Mouse (Mus musculus): ENCODE data around the gene Hoxc4.

Gene Hoxc4

DNA sequence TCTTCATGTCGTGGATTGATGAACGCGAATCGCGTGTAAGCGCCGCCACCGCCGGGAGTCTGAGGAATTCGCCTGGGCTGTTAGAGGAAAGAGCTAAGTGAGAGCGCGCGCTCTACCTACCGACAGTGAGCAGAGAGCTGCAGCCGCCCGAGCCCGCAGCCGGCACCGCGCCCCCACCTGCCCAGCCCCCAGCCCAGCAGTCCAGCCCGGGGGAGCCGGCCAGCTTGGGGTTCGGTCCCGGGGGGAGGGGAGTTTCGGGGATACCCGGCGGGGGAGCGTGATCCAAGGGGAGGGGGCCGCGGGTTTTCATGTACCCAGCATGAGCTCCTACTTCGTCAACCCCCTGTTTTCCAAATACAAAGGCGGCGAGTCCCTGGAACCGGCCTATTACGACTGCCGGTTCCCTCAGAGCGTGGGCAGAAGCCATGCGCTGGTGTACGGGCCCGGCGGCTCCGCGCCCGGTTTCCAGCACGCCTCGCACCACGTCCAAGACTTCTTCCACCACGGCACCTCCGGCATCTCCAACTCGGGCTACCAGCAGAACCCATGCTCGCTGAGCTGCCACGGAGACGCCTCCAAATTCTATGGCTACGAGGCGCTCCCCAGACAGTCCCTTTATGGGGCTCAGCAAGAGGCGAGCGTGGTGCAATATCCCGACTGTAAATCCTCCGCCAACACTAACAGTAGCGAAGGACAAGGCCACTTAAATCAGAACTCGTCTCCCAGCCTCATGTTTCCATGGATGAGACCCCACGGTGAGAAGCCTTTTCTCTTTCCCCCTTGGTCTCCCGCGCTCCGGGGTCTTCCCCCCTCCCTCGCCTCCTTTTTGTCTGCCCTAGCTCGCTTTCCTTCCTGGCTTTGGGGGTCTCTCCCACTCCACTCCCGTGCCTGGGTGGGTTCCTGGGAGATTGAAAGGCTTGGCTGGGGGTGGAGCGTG, 28.0 kb upstream of the Hoxc4 start, which contains the start of gene Hoxc8:
TSS of gene Hoxc8 (plus strand) at position 147 of the 937 bp plus-strand sequence.
- DNase-seq (ENCODE audit: low spot score) = no peak

- DNase-seq (ENCODE audit: low spot score) = no peak
Observed at GRCm38 (mm10) chr15:102991782-102992181, 27.0 kb upstream of the Hoxc4 start.

GRCm38 (mm10) chr15:102992206-102992605, 26.5 kb upstream of the Hoxc4 start:
- DNase-seq (ENCODE audit: low spot score) = no peak

DNA sequence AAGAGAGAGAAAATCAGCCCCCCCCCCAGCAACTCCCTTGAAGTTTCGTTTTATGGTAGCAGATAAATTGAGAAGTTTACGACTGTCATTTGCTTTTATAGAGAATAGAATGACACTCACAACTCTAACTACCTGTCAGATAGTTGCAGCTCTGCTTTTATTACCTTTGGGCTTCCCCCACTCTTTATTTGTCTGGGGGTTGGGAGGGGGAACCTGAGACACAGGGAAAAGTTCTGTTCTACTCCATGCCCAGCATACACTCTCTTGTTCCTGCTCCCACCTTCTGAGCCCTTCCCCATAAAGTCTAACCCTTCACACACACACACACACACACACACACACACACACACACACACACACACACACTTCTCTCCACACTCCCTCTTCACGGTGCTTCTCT, 25.9 kb upstream of the Hoxc4 start:
- DNase-seq (ENCODE audit: low spot score) = no peak

DNA sequence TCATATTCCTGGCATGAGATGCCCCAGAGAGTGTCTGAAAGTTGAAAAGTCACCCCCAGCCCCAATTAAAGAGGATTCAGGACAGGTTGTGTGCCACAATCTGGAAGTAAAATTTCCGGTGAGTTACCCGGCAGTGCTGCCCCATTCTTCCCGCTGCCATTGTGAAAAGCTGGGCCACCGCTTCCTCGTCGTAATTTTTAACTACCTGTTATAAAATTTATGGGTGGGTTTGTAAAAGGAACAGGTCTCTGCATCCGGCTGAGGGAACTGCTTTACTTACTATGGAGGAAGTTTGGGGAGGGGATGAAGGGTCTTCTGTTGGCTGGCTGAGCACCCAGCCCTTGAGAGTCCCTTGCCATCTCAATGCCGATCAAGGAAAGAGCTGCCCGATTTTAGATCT, 22.2 kb upstream of the Hoxc4 start:
- no peak for DNase-seq (ENCODE audit: low spot score)

DNA sequence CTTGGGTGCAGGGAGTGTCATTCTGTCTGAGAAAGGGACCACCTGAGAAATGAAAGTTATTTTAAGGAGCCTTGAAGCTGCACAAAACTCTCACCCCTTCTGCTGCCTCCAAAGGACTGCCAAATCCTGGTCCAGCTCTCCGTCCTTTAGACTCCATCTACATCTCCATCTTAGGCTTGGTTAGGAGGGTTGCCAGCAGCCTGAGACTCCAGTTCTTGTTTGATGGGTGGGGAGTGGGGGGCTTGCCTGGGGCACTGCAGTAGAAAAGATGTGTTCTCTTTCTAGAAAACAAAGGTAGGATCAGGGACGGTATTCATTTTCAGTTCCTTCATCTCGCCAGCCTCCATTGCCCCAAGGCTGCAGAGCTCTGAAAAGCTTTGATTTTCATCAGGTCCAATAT, 21.3 kb upstream of the Hoxc4 start:
- DNase-seq (ENCODE audit: low spot score) = no peak

GRCm38 (mm10) chr15:102997939-102998355, 20.8 kb upstream of the Hoxc4 start, which contains the start of gene Hoxc6:
Hoxc6 (plus strand) TSS chr15:102998257.
- no peak for DNase-seq (ENCODE audit: low spot score)

GRCm38 (mm10) chr15:102998608-102999182, 20.0 kb upstream of the Hoxc4 start:
- DNase-seq (ENCODE audit: low spot score) = no peak

DNA sequence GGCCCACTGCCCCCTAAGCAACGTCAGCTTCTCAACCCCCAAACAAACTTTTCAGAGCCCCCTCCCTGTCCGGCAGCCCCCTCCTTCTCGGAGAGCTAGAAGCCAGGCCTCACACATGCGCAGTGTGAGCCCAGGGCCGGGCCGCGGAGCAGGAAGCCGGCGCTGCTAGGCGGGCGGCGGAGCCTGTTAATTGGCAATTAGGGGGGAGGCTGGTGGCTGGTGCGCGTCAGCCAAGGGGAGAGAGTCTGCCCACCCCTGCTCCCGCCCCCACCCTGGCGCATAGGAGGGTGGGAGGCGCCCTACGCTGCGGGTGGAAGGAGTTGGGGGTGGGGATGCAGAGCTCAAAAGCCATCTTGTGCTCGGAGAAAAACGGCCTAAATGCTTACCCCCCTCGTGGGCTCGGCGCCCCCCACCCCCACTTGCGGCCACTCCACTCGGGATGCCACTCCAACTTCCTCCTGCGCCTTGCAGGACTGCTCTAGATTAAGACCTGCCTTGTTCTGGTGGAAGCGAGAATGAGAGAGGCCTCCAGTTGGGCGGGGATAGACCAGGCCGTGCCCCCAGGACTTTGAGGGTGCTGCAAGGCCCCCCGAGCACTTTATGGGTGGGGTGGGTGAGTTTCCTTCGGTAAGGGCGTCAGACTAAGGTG, 19.4 kb upstream of the Hoxc4 start:
- DNase-seq (ENCODE audit: low spot score) = no peak

DNA sequence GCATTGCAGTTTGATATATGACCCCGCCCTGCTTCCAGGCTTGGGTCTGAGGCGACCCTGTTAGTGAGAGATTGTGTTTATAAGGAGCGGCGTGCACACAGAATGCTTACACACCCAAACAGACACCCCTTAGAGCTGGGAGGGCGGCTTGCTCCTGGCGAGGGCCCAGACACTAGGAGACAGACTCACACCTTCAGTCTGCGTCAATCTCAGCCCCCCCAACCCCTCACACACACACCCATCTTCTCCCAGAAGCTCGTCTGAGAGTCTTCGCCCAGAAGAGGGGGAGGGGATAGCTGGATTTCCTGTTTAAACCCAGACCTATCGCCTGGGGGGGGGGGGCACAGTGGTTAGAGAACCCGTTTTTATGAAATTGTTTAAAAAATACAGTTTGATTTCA, 18.8 kb upstream of the Hoxc4 start:
- DNase-seq (ENCODE audit: low spot score) = no peak

DNA sequence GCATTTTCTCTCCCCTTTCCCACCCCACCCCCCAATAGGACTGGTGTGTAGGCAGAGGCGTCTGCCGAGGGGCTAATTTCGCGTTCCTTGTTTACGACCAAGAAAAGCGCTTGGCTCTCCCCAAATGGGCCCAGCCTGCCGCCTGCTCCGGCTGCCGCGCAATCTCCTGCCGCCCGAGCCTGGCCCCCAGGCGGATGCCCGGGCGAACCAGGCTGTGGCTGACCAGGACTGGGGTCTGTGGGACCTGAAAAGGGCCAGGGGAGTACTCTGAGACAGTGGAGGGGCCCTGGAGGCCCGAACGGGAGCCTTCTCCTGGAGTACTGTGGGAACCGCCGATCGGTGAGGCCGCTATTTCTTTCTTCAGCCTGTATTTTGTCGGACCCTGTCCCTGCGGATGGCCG, 18.2 kb upstream of the Hoxc4 start:
- DNase-seq (ENCODE audit: low spot score) = no peak

- no peak for DNase-seq (ENCODE audit: low spot score)
Observed at GRCm38 (mm10) chr15:103001370-103001769, 17.4 kb upstream of the Hoxc4 start.

- no peak for DNase-seq (ENCODE audit: low spot score)
Observed at GRCm38 (mm10) chr15:103002156-103002555, 16.6 kb upstream of the Hoxc4 start.

- DNase-seq (ENCODE audit: low spot score) = no peak
Observed at GRCm38 (mm10) chr15:103002821-103003448, 15.8 kb upstream of the Hoxc4 start.

- DNase-seq (ENCODE audit: low spot score) = no peak
Observed at GRCm38 (mm10) chr15:103005308-103005707, 13.4 kb upstream of the Hoxc4 start.

DNA sequence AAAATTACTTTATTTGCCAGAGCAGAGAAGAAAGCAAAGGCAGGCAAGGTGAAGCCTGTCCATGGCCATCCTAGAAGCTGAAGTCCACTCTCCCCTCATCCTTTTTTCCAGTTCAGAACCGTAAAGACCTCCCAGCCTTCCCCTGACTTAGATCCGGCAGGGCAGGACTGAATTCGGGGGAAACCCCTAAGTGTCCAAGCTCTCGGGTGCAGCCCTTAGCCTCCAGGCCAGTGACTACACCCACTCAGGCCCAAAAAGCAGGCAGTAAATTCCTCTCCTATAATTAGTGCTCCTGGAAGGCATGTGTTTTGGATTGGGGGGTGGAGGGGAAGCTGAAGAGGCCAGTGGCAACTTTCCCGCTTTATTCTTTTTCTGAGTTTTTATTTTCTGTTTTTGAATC, 12.9 kb upstream of the Hoxc4 start:
- DNase-seq (ENCODE audit: low spot score) = no peak

GRCm38 (mm10) chr15:103006326-103006725, 12.4 kb upstream of the Hoxc4 start:
- no peak for DNase-seq (ENCODE audit: low spot score)

- no peak for DNase-seq (ENCODE audit: low spot score)
Observed at GRCm38 (mm10) chr15:103009265-103010111, 9.2 kb upstream of the Hoxc4 start.

DNA sequence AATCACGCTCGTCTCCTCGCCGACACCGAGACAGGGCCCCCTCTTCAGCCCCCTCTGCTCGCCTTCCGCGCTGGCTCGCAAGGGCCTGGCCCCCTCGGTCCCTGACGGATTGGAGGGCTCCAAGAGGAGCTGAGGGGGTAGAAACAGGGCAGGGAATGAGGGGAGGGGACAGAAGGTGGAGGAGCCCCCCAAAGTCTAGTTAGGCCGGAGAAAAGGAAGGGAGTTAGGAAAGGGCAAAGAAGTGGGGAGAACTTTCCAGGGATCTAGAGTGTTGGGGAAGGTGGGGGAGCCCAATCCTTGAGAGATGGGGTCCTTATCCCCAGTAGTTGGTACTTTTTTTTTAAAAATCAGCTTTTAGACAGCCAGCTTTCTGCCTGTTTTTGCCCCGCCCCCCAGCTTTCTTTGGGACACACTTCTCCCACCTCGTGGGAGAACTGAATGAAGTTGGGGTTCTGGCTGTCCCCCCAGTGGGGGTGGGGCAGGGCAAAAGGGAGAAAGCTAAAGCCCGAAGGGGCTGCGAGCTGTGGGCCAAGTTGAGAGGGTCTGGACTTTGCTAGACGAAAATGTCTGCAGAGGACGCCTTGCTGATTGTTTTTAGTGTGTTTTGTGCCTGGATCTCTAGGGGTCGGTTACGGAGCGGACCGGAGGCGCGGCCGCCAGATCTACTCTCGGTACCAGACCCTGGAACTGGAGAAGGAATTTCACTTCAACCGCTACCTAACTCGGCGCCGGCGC, 8.5 kb upstream of the Hoxc4 start:
- no peak for DNase-seq (ENCODE audit: low spot score)

GRCm38 (mm10) chr15:103010847-103011555, 7.7 kb upstream of the Hoxc4 start:
- no peak for DNase-seq (ENCODE audit: low spot score)

All from urinary bladder, postnatal 10 days (tissue).